Mouse (Mus musculus) limb, embryonic 10.5 days (tissue): ENCODE measurements around the gene Lrit2. TPM values are rescaled to one million over a fixed set of nuclear protein-coding genes. Genes with fewer than 3 reads are reported as not detected.

Experiments
- polyA plus RNA-seq: library from polyadenylated mRNA; unstranded; fragments of >200 nt; fragmentation: Nextera tagmentation; extraction: Ambion mirVana; gene quantifications from 2 replicates; pipeline ENCODE4 v1.2.1, GENCODE M21; 2016

Gene Lrit2
- polyA plus RNA-seq, 1 experiment from 2014 or later = not detected

Other genes with a start within 250 kb of the Lrit2 start
- gene Ccser2, start 99.2 kb upstream of the Lrit2 start, polyA plus RNA-seq = 20.0 and 25.5 TPM in 2 replicates
- gene Rgr, start 19.0 kb upstream of the Lrit2 start, polyA plus RNA-seq = not detected in 2 replicates
- gene Lrit1, start 13.1 kb upstream of the Lrit2 start, polyA plus RNA-seq = not detected in 2 replicates
- 0.04 and 0.09 TPM in 2 replicates for gene Cdhr1, start 30.4 kb downstream of the Lrit2 start, polyA plus RNA-seq
- gene 2610528A11Rik, start 46.1 kb downstream of the Lrit2 start, polyA plus RNA-seq = 2.7 and 3.5 TPM in 2 replicates
- 182 TPM in 2 replicates for gene Ghitm, start 67.3 kb downstream of the Lrit2 start, polyA plus RNA-seq